Mouse (Mus musculus): ENCODE results near the gene Cd4. TPM values are rescaled to one million over a fixed set of nuclear protein-coding genes. Genes with fewer than 3 reads are reported as not detected.
A peak's percentile ranks its signal among the peaks of the same experiment; 100 is the strongest.

Gene Cd4
- total and polyA plus RNA-seq, 3 experiments = 0.26 to 1.6 (median 0.34) TPM

GRCm38 (mm10) chr6:124925173-124925793 lies 37.3 kb upstream of the Cd4 start:
- no peak overlapping the region for H3K9ac ChIP-seq (ENCODE audit: insufficient read depth, low read depth)
- H3K27ac ChIP-seq (ENCODE audit: insufficient read depth, low read depth) = no peak overlapping the region

GRCm38 (mm10) chr6:124921539-124921938 lies 33.5 kb upstream of the Cd4 start:
- Histone ChIP-seq H3K79me2 (replicated peaks; ENCODE audit: control insufficient read depth, extremely low read depth, insufficient read depth, poor library complexity, severe bottlenecking) (no peaks in the 10 kb centered on the region), H3K4me3 (replicated peaks in 1 of 3; ENCODE audit: low read depth in 2 of 3, low read length in 2 of 3, poor library complexity in 1 of 3) (no peak overlapping the region), H3K4me1 (ENCODE audit: control insufficient read depth in 1 of 2, insufficient read depth in 2 of 2) (peaks cover 3 to 42% of the 10 kb centered on the region in 2 experiments; a peak in 3 of 4 replicates), H3K27me3 (replicated peaks) (peaks cover 10% of the 10 kb centered on the region), H3K9ac (ENCODE audit: insufficient read depth, low read depth) (no peak overlapping the region), H3K4me2 (ENCODE audit: insufficient read depth, low read depth, poor library complexity, severe bottlenecking) (no peak overlapping the region), H3K9me3 (replicated peaks; ENCODE audit: low read length) (no peaks in the 10 kb centered on the region), H3K27ac (ENCODE audit: insufficient read depth, low read depth) (no peak overlapping the region), H3K36me3 (replicated peaks in 1 of 2; ENCODE audit: control insufficient read depth in 1 of 2, insufficient read depth in 1 of 2, low read length in 1 of 2) (no peaks in the 10 kb centered on the region)
- DNase-seq (ENCODE audit: extremely low read depth) = peak; percentile 52
- dilution Hi-C loops (cut with MboI; ENCODE audit: extremely low pct_ligation_motif_present, extremely low pct_unique_long_range_greater_than_20kb, low sequenced_read_pairs) = no loop called here
- TF ChIP-seq BHLHE40 (IDR thresholded peaks at IDR 0.05; ENCODE audit: low read depth, low read length) (peak; percentile 57; the same call in 1 of the 2 replicates), HCFC1 (IDR thresholded peaks at IDR 0.05; ENCODE audit: low read depth, low read length) (no peak), ZNF384 (IDR thresholded peaks at IDR 0.05; ENCODE audit: low read depth, low read length) (peak; percentile 94)
- in situ Hi-C loops (cut with MboI; ENCODE audit: low pct_ligation_motif_present, low pct_unique_long_range_greater_than_20kb, low sequenced_read_pairs) = no loop called here

More at GRCm38 (mm10) chr6:124925173-124925793, 37.3 kb upstream of the Cd4 start:
- Histone ChIP-seq H3K36me3 (replicated peaks in 1 of 2; ENCODE audit: control insufficient read depth in 1 of 2, insufficient read depth in 1 of 2, low read length in 1 of 2) (no peaks in the 10 kb centered on the region), H3K27me3 (replicated peaks) (no peaks in the 10 kb centered on the region), H3K9me3 (replicated peaks; ENCODE audit: low read length) (no peaks in the 10 kb centered on the region), H3K4me2 (ENCODE audit: insufficient read depth, low read depth, poor library complexity, severe bottlenecking) (no peak overlapping the region), H3K4me1 (ENCODE audit: control insufficient read depth in 1 of 2, insufficient read depth in 2 of 2) (peaks cover 0 to 23% of the 10 kb centered on the region in 2 experiments; a peak in 3 of 4 replicates), H3K4me3 (replicated peaks in 1 of 3; ENCODE audit: low read depth in 2 of 3, low read length in 2 of 3, poor library complexity in 1 of 3) (no peak overlapping the region), H3K79me2 (replicated peaks; ENCODE audit: control insufficient read depth, extremely low read depth, insufficient read depth, poor library complexity, severe bottlenecking) (no peaks in the 10 kb centered on the region)
- in situ Hi-C loops (cut with MboI; ENCODE audit: low pct_ligation_motif_present, low pct_unique_long_range_greater_than_20kb, low sequenced_read_pairs) (no loop called here), dilution Hi-C loops (cut with MboI; ENCODE audit: extremely low pct_ligation_motif_present, extremely low pct_unique_long_range_greater_than_20kb, low sequenced_read_pairs) (no loop called here)
- DNase-seq (ENCODE audit: extremely low read depth) = no peak
- no peak for TF ChIP-seq USF1 (IDR thresholded peaks at IDR 0.05; ENCODE audit: low read depth, low read length)
- TF ChIP-seq CHD1 (IDR thresholded peaks at IDR 0.05; ENCODE audit: low read depth, low read length) = no peak

GRCm38 (mm10) chr6:124920318-124921085 lies 32.5 kb upstream of the Cd4 start:
- H3K4me3 ChIP-seq (replicated peaks in 1 of 3; ENCODE audit: low read depth in 2 of 3, low read length in 2 of 3, poor library complexity in 1 of 3) = no peak overlapping the region
- H3K27ac ChIP-seq (ENCODE audit: insufficient read depth, low read depth) = no peak overlapping the region
- no peak overlapping the region for H3K4me2 ChIP-seq (ENCODE audit: insufficient read depth, low read depth, poor library complexity, severe bottlenecking)
- TF ChIP-seq ZC3H11A (IDR thresholded peaks at IDR 0.05; ENCODE audit: low read depth, low read length) (no peak), JUN (IDR thresholded peaks at IDR 0.05; ENCODE audit: insufficient read depth, low read depth, low read length) (no peak), ETS1 (conservative IDR thresholded peaks at IDR 0.05; ENCODE audit: low read depth, low read length) (no peak), ZKSCAN1 (IDR thresholded peaks at IDR 0.05; ENCODE audit: borderline replicate concordance, low read depth, low read length) (no peak), MYC (IDR thresholded peaks at IDR 0.05; ENCODE audit: low read depth, low read length) (no peak), POLR2A (IDR thresholded peaks at IDR 0.05; ENCODE audit: low read depth, low read length) (no peak), NELFE (IDR thresholded peaks at IDR 0.05; ENCODE audit: low read depth, low read length) (no peak), MXI1 (IDR thresholded peaks at IDR 0.05; ENCODE audit: low read depth, low read length) (no peak), SIN3A (IDR thresholded peaks at IDR 0.05; ENCODE audit: low read length) (no peak), ZNF384 (IDR thresholded peaks at IDR 0.05; ENCODE audit: low read depth, low read length) (no peak), POLR2AphosphoS2 (IDR thresholded peaks at IDR 0.05; ENCODE audit: low read depth, low read length) (no peak)
- H3K79me2 ChIP-seq (replicated peaks; ENCODE audit: control insufficient read depth, extremely low read depth, insufficient read depth, poor library complexity, severe bottlenecking) = no peaks in the 10 kb centered on the region
- H3K9ac ChIP-seq (ENCODE audit: insufficient read depth, low read depth) = no peak overlapping the region
- H3K4me1 ChIP-seq (ENCODE audit: control insufficient read depth in 1 of 2, insufficient read depth in 2 of 2) = peaks cover 7 to 52% of the 10 kb centered on the region in 2 experiments
- peaks cover 10% of the 10 kb centered on the region for H3K27me3 ChIP-seq (replicated peaks)
- DNase-seq (ENCODE audit: extremely low read depth) = no peak
- dilution Hi-C loops (cut with MboI; ENCODE audit: extremely low pct_ligation_motif_present, extremely low pct_unique_long_range_greater_than_20kb, low sequenced_read_pairs) (no loop called here), in situ Hi-C loops (cut with MboI; ENCODE audit: low pct_ligation_motif_present, low pct_unique_long_range_greater_than_20kb, low sequenced_read_pairs) (no loop called here)
- no peaks in the 10 kb centered on the region for H3K36me3 ChIP-seq (replicated peaks in 1 of 2; ENCODE audit: control insufficient read depth in 1 of 2, insufficient read depth in 1 of 2, low read length in 1 of 2)
- no peaks in the 10 kb centered on the region for H3K9me3 ChIP-seq (replicated peaks; ENCODE audit: low read length)
